In the genomic region with DNA sequence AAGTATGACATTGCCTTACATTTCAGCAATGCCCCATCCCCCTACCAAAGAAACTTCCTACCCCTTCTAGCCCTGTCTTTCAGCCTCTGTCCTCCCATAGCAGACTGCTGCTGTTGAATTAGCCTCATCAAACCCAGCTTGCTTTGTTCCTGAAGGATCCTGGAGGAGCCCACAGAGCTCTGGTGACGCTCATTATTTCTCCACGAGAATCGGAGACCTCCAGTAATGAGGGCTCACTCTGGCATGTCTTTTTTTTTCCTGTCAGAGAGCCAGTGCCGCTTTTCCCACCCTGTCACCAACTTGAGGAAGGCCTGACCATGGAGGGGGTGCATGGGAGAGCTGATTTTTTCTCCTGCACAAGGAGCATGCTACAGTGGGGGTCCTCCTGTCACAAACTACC, we compare ENCODE assay signal across 24 mouse cellular contexts.
"Had no signal": no experiment of that assay in that cellular context is flagged by ENCODE, and none has a peak within 500 bp of the region (broad histone marks: within the 10 kb centered on the region; RNA-seq: fewer than 3 reads in every experiment).

No protein-coding gene starts in this region.

- DNase-seq: gastrocnemius, postnatal 14 days; gastrocnemius, postnatal 36 days; heart, adult 18-20 months; heart, postnatal 14 days; heart, postnatal 36 days; kidney, adult 18-20 months; kidney, adult 8-10 months; kidney, postnatal 10 days; kidney, postnatal 25 days; kidney, postnatal 4 days; layer of hippocampus, postnatal 36 days; left cerebral cortex, postnatal 4 days; liver, embryonic 13.5 days; liver, postnatal 0 days had no signal

- H3K9me3 ChIP-seq: heart, embryonic 10.5 days; heart, embryonic 12.5 days; hindbrain, embryonic 13.5 days; hindbrain, embryonic 15.5 days; limb, embryonic 13.5 days; limb, embryonic 15.5 days; liver, embryonic 13.5 days; liver, embryonic 15.5 days had no signal

- H3K4me3 ChIP-seq: heart, embryonic 10.5 days; heart, embryonic 12.5 days; hindbrain, embryonic 13.5 days; hindbrain, embryonic 15.5 days; layer of hippocampus, adult 2 months; limb, embryonic 13.5 days; limb, embryonic 15.5 days; liver, embryonic 13.5 days; liver, embryonic 15.5 days had no signal

- H3K4me1 ChIP-seq: heart, embryonic 10.5 days; heart, embryonic 12.5 days; hindbrain, embryonic 13.5 days; hindbrain, embryonic 15.5 days; limb, embryonic 13.5 days; limb, embryonic 15.5 days; liver, embryonic 13.5 days; liver, embryonic 15.5 days had no signal

- H3K9ac ChIP-seq: heart, embryonic 12.5 days; hindbrain, embryonic 13.5 days; hindbrain, embryonic 15.5 days; limb, embryonic 13.5 days; limb, embryonic 15.5 days; liver, embryonic 13.5 days; liver, embryonic 15.5 days; liver, postnatal 0 days had no signal

- H3K27ac ChIP-seq: heart, embryonic 10.5 days; hindbrain, embryonic 13.5 days; hindbrain, embryonic 15.5 days; hindbrain, postnatal 0 days; layer of hippocampus, adult 2 months; limb, embryonic 13.5 days; limb, embryonic 15.5 days; liver, embryonic 13.5 days; liver, embryonic 15.5 days had no signal

- ATAC-seq: hindbrain, postnatal 0 days; intestine, postnatal 0 days; liver, postnatal 0 days had no signal

- H3K27me3 ChIP-seq: heart, embryonic 12.5 days; hindbrain, embryonic 13.5 days; hindbrain, embryonic 15.5 days; limb, embryonic 13.5 days; limb, embryonic 15.5 days; liver, embryonic 13.5 days; liver, embryonic 15.5 days had no signal

- H3K36me3 ChIP-seq: heart, embryonic 10.5 days; heart, embryonic 12.5 days; hindbrain, embryonic 13.5 days; hindbrain, embryonic 15.5 days; limb, embryonic 13.5 days; limb, embryonic 15.5 days; liver, embryonic 13.5 days; liver, embryonic 15.5 days had no signal

- H3K4me2 ChIP-seq: heart, embryonic 12.5 days; hindbrain, embryonic 13.5 days; hindbrain, embryonic 15.5 days; limb, embryonic 13.5 days; limb, embryonic 15.5 days; liver, embryonic 13.5 days; liver, embryonic 15.5 days had no signal
